Mouse (Mus musculus): ENCODE measurements around the gene Celsr3. TPM values are rescaled to one million over a fixed set of nuclear protein-coding genes. Genes with fewer than 3 reads are reported as not detected.

The Celsr3 gene
- total and polyA plus RNA-seq, 2 experiments from 2014 or later = 6.8 to 52.2 TPM

- Histone ChIP-seq H3K9ac (peak within 1 kb of the TSS; percentile 96), H3K4me2 (ENCODE audit: low read depth) (peak within 1 kb of the TSS; percentile 58), H3K4me3 (ENCODE audit: low read depth, low read length) (peak within 1 kb of the TSS; percentile 91), H3K36me3 (ENCODE audit: insufficient read depth) (0 out of 2 replicates have a peak, but pooled peaks cover 3% of the 10 kb centered on the region), H3K27me3 (ENCODE audit: insufficient read depth, low read length) (no peaks in the 10 kb centered on the region), H3K27ac (ENCODE audit: low read depth, low read length) (peak within 1 kb of the TSS; percentile 95), H3K4me1 (ENCODE audit: insufficient read depth) (peaks cover 34% of the 10 kb centered on the region), H3K9me3 (ENCODE audit: low read length) (no peaks in the 10 kb centered on the region)
- WGBS = 3% methylated on average over 56 of the region's 56 CpGs
- ATAC-seq (peak; percentile 99), DNase-seq (peak; percentile 97)
- no peak for TF ChIP-seq CTCF (IDR thresholded peaks at IDR 0.05; ENCODE audit: low read depth)
Measured at GRCm38 (mm10) chr9:108783548-108784463, 42.3 kb upstream of the Celsr3 start, which contains the start of gene Ip6k2. Gene Ip6k2, plus strand, starts transcription at chr9:108783796.

DNA sequence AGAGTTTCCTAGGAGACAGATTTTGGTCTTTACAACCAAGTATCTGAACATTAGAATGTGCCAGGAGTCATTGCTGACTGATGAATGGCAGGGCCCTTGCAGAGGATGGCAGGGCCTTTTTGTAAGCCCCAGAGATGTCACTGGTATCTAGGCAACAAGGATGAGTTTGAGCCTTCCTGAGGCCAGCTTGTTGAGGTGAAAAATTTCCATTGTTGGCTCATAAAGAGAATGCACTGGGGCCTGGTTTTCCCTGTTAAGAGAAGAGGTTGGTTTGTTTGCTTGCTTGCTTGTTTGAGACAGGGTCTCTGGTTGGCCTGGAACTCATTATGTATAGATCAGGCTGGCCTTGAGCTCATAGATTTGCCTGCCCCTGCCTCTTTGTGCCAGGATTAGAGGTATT lies 40.7 kb upstream of the Celsr3 start:
- Histone ChIP-seq H3K36me3 (ENCODE audit: insufficient read depth) (0 out of 2 replicates have a peak, but pooled peaks cover 3% of the 10 kb centered on the region), H3K9ac (peak overlapping the region; percentile 18; the same call in 1 of the 2 replicates), H3K9me3 (ENCODE audit: low read length) (no peaks in the 10 kb centered on the region), H3K4me3 (ENCODE audit: low read depth, low read length) (peak overlapping the region; percentile 91), H3K4me1 (ENCODE audit: insufficient read depth) (peaks cover 50% of the 10 kb centered on the region), H3K27me3 (ENCODE audit: insufficient read depth, low read length) (no peaks in the 10 kb centered on the region), H3K27ac (ENCODE audit: low read depth, low read length) (no peak overlapping the region; the same call in 1 of the 2 replicates), H3K4me2 (ENCODE audit: low read depth) (peak overlapping the region; percentile 58)
- ATAC-seq (no peak), DNase-seq (peak; percentile 26)
- no peak for TF ChIP-seq CTCF (IDR thresholded peaks at IDR 0.05; ENCODE audit: low read depth)

GRCm38 (mm10) chr9:108786494-108786893 lies 39.6 kb upstream of the Celsr3 start:
- peak overlapping the region; percentile 58 for H3K4me2 ChIP-seq (ENCODE audit: low read depth)
- no peaks in the 10 kb centered on the region for H3K9me3 ChIP-seq (ENCODE audit: low read length)
- no peak overlapping the region for H3K27ac ChIP-seq (ENCODE audit: low read depth, low read length)
- H3K27me3 ChIP-seq (ENCODE audit: insufficient read depth, low read length) = no peaks in the 10 kb centered on the region
- peaks cover 53% of the 10 kb centered on the region for H3K4me1 ChIP-seq (ENCODE audit: insufficient read depth)
- H3K4me3 ChIP-seq (ENCODE audit: low read depth, low read length) = peak overlapping the region; percentile 91; the same call in 1 of the 2 replicates
- ATAC-seq (no peak), DNase-seq (no peak)
- TF ChIP-seq CTCF (IDR thresholded peaks at IDR 0.05; ENCODE audit: low read depth) = no peak
- 59% methylated on average over 1 of the region's 1 CpGs for WGBS
- no peak overlapping the region for H3K9ac ChIP-seq
- H3K36me3 ChIP-seq (ENCODE audit: insufficient read depth) = 0 out of 2 replicates have a peak, but pooled peaks cover 3% of the 10 kb centered on the region

DNA sequence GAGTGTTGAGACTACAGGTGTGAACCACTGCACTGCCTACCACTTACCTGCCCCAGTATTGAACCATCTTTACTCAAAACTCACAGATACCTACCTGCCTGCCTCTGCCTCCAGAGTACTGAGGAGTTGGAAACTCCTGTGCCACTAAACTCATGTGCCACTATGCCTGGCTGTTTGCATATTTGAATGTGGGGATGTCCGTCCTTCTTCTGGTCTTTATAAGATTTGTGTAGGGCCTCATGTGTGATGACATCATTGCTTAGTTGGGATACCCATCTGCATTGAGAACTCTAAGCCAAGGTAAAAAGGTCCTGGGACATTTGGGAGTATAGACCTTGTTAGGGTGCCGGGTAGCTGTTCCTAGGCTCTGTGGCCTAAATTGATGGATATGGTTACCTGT lies 39.0 kb upstream of the Celsr3 start:
- ATAC-seq (no peak), DNase-seq (no peak)
- Histone ChIP-seq H3K4me2 (ENCODE audit: low read depth) (peak overlapping the region; percentile 58; the same call in 1 of the 2 replicates), H3K27ac (ENCODE audit: low read depth, low read length) (no peak overlapping the region), H3K9me3 (ENCODE audit: low read length) (no peaks in the 10 kb centered on the region), H3K4me3 (ENCODE audit: low read depth, low read length) (no peak overlapping the region), H3K9ac (no peak overlapping the region), H3K4me1 (ENCODE audit: insufficient read depth) (peaks cover 57% of the 10 kb centered on the region), H3K27me3 (ENCODE audit: insufficient read depth, low read length) (no peaks in the 10 kb centered on the region), H3K36me3 (ENCODE audit: insufficient read depth) (0 out of 2 replicates have a peak, but pooled peaks cover 3% of the 10 kb centered on the region)
- TF ChIP-seq CTCF (IDR thresholded peaks at IDR 0.05; ENCODE audit: low read depth) = no peak
- WGBS = 79% methylated on average over 2 of the region's 2 CpGs

- Histone ChIP-seq H3K9me3 (ENCODE audit: low read length) (no peaks in the 10 kb centered on the region), H3K36me3 (ENCODE audit: insufficient read depth) (0 out of 2 replicates have a peak, but pooled peaks cover 3% of the 10 kb centered on the region), H3K4me2 (ENCODE audit: low read depth) (0 out of 2 replicates have a peak overlapping the region, but pooled peaks have one; percentile 58), H3K9ac (no peak overlapping the region), H3K4me1 (ENCODE audit: insufficient read depth) (peaks cover 54% of the 10 kb centered on the region), H3K27ac (ENCODE audit: low read depth, low read length) (no peak overlapping the region), H3K27me3 (ENCODE audit: insufficient read depth, low read length) (no peaks in the 10 kb centered on the region), H3K4me3 (ENCODE audit: low read depth, low read length) (no peak overlapping the region)
- WGBS = 72% methylated on average over 3 of the region's 3 CpGs
- ATAC-seq = no peak
- TF ChIP-seq CTCF (IDR thresholded peaks at IDR 0.05; ENCODE audit: low read depth) = no peak
- DNase-seq = no peak
Measured at GRCm38 (mm10) chr9:108788713-108789112, 37.4 kb upstream of the Celsr3 start.

GRCm38 (mm10) chr9:108792307-108792706 lies 33.8 kb upstream of the Celsr3 start:
- Histone ChIP-seq H3K9me3 (ENCODE audit: low read length) (no peaks in the 10 kb centered on the region), H3K4me3 (ENCODE audit: low read depth, low read length) (no peak overlapping the region), H3K4me2 (ENCODE audit: low read depth) (no peak overlapping the region), H3K36me3 (ENCODE audit: insufficient read depth) (peaks cover 13% of the 10 kb centered on the region), H3K9ac (no peak overlapping the region), H3K27me3 (ENCODE audit: insufficient read depth, low read length) (no peaks in the 10 kb centered on the region), H3K27ac (ENCODE audit: low read depth, low read length) (no peak overlapping the region), H3K4me1 (ENCODE audit: insufficient read depth) (peaks cover 50% of the 10 kb centered on the region)
- ATAC-seq = no peak
- WGBS = 87% methylated on average over 1 of the region's 1 CpGs
- no peak for DNase-seq
- TF ChIP-seq CTCF (IDR thresholded peaks at IDR 0.05; ENCODE audit: low read depth) = no peak

DNA sequence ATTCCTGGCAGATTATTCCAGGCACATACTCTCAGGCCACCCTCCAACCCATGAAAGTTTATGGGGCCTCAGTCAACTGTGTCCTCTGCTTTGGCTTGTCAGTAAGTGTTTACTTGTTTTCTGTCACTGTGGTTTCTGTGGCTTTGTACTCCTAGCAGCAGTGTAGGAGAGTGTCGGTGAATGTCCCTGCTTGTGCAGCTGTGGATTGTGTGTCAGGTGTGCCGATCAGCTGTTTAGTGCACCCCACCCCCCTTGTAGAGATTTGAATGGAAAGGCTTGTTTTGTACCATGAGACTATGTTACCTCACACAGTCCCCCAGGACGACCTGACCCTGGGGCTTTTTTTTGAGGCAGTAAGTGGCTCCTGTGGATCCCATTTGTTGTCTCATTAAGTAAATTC lies 33.4 kb upstream of the Celsr3 start:
- WGBS = 31% methylated on average over 3 of the region's 3 CpGs
- ATAC-seq (no peak), DNase-seq (no peak)
- H3K27me3 ChIP-seq (ENCODE audit: insufficient read depth, low read length) = no peaks in the 10 kb centered on the region
- no peaks in the 10 kb centered on the region for H3K9me3 ChIP-seq (ENCODE audit: low read length)
- H3K27ac ChIP-seq (ENCODE audit: low read depth, low read length) = no peak overlapping the region
- no peak overlapping the region for H3K9ac ChIP-seq
- no peak overlapping the region for H3K4me3 ChIP-seq (ENCODE audit: low read depth, low read length)
- no peak for TF ChIP-seq CTCF (IDR thresholded peaks at IDR 0.05; ENCODE audit: low read depth)
- H3K4me2 ChIP-seq (ENCODE audit: low read depth) = no peak overlapping the region
- peaks cover 46% of the 10 kb centered on the region for H3K4me1 ChIP-seq (ENCODE audit: insufficient read depth)
- H3K36me3 ChIP-seq (ENCODE audit: insufficient read depth) = peaks cover 17% of the 10 kb centered on the region
